Mouse (Mus musculus) CD4-positive, CD25-positive, alpha-beta regulatory T cell, adult 2 months (primary cell): ENCODE measurements around the gene Msmb.
"Not testable (repeated sequence)": the region's sequence is repeated elsewhere in the genome, so short reads cannot be mapped to it uniquely, and the experiment has no call there.

ENCODE experiments used
- DNase-seq: peaks from one replicate; pipeline ENCODE4 v3.0.0-alpha.2; 2012; ENCODE audit warnings: low read depth, low spot score

Msmb gene

DNA sequence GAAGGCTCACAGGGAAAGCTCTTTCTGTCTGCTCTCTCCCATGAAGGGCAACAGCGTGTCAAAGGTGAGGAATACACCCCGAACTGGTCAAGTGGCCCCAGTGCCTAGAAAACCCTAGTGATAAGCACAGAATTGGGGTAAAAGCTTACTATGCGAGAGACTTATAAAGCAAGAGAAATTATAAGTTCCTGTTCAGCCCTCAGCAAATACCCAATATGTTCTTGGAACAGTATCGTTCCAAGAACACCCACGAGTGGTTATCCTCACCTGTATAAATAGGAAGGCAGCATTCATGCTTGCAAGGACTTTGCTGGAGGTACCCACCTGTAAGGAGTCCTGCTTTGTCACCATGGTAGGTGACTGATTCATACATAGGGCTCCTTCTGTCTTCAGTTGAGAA, at the start of gene Msmb:
Gene Msmb, plus strand, starts transcription at position 301 of the 400 bp plus-strand sequence.
- no peak for DNase-seq

DNA sequence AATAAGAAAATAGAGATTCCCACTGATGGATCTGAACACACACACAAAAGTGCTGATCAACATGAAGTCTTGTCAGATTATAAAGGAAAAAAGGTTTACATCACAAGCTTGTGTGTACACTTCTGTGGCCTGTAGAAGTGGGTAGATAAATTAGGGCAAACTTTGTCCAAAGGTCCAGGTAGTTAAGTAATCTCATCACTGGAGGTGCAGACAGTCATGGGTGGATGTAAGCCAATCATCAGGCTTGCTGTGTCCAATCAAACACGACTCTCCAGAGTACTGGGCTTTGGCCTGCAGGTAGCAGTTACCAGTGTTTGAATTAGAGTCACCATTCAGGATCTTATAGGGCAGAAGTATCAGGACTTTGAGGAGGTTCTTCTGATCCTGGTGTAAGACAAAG, 48.8 kb upstream of the Msmb start:
- DNase-seq: no peak

DNA sequence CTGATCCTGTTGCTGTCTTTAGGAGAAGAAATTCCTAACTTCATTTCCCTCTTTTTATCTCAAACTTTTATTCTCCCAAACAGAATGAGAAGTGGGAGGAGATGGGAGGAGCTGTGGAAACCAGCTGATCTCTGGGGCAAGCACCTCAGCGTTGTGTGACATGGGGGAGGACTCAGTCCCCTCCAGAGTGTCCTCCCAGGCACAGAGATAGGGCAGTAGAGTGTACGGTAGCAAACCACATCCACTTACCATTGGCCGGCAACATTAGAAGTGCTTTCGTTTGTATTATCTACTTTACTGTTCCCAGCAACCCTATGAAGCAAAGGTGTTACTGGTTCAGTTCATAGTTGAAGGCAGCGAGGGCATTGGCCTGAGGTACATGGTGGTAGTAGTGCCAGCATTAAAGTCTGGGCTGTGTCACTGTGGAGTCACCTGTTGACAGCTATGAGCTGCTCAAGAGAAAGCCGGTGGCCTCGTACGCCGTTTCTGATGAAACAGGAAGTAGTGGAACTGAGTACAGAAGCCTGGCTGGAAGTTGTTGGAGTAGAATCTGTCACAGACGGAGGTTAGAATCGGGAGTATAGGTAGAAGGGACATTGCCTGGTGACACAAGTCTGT, 48.2 kb upstream of the Msmb start:
- DNase-seq: no peak

DNA sequence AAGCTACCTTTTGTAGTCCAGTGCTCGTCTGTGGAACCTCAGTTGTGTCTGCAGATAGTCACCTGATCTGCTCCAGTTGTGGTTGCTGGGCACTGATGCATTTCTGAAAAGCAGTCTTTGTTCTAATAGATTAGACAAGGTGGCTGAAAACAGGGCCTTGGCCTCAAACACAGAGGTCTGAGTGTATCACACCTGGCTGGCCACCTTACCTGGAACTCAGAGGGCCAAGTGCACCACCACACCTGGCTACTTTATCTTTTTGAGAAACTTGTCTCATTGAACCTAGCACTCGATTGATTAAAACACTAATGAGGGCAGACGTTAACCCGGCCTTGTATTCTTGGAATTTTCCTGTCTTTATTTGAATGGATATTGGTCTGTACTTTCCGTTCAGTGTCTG, 46.2 kb upstream of the Msmb start:
- no peak for DNase-seq

DNA sequence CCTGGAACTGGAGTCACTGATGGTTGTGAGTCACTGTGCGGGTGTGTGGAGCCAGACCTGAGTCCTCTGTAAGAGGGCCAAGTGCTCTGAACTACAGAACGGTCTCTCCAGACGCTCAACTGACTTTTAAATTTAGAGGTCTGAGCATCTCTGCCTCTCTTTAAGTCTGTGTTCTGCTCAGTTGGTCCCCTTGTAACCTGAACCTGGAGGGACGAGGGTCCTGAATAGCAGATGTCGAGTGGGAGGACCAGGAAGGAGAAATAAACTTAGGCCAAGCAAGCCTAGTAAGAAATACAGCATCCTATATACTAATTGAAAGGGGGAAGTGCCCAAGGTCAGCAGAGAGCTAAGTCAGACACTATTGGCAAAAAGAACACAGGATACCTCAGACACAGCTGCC, 45.1 kb upstream of the Msmb start:
- no peak for DNase-seq

DNA sequence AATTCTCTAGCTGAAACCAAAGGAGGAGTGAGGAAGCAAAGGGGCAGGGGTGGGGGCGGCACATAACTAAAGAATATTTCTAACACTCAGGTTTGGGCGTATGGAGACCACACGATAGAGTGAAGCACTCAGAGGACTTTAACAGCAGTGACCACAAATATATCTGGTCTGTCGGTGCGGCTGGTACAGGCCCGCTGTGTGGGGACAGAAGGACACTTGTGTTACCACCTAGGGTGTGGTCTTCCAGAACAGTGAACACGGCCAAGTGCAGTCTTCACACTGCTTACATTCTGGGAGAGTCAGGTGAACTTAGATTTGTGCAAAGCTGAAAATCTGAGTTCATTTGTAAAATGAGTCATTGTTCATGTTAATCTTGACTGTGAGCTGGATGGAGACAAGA, 44.1 kb upstream of the Msmb start:
- no peak for DNase-seq

DNA sequence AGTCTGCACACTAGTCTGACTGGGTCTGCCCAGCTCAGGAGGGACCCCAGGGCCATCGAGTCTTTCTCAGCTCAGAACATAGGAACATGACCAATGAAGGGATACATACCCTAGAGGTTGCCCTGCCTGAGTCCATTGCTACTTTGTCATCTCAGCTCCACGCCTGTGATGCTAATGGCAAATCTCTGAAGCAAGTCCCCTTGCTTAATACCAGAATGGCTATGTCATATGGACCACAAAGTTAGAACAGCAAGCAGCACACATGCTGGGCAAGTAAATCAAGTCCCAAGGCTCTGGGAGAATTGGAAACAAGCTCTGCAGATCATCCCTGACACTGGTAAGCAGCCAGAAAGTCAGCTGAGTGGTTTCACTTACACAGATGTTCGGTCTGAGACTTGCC, 42.9 kb upstream of the Msmb start:
- no peak for DNase-seq

DNA sequence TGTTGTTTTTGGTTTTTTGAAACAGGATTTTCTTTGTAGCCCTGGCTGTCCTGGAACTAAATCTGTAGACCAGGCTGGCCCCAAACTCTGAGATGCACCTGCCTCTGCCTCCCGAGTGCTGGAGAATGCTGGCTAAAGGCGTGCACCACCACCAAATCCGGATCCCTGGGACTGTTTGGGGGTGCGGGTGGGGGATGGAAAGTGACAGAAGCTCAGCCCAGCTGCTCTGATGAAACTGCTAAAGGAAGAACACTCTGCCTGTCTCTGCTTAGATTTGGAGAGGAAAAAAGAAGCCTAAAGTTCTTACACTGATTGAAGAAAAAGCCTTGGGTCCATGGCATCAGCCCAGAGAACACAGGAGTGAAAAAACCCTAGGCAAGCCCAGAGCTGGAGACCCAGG, 38.3 kb upstream of the Msmb start:
- no peak for DNase-seq

DNA sequence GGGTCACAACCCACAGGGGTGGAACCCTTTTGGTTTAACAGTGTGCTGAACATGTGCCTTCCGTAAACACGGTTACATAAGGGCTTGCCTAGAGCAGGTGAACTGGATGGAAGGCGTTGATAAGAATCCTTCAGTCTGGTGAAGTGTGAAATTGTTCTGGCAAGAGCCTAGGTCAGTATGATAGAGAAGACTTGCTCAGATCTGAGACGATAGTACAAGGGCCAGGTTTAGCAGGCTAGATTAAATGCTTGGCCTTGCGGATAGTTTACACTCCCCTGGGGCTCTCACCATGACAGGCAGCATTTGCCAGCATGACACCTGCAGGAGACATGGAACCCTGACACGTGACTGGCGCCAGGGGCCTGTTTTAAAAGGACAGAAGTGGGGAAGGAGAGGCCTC, 36.2 kb upstream of the Msmb start:
- DNase-seq: no peak

DNA sequence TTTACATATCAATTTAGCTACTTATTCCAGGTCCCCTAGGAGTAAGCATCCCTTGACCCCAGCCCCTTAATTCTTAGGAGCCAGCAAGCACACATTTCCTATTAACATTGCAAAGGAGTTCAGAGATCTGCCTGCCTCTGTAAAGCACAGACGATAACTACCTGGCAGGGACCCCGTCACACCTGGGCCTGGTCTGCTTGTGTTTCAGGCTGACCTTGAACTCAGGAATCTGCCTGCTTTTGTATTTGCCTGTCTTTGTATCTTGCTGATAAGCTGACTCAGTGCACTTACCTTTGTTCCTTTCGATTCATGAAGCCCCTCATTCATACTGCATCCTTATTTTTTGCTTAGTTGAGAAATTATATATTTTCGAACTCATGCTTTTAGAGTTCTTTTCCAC, 34.9 kb upstream of the Msmb start:
- DNase-seq: no peak

DNA sequence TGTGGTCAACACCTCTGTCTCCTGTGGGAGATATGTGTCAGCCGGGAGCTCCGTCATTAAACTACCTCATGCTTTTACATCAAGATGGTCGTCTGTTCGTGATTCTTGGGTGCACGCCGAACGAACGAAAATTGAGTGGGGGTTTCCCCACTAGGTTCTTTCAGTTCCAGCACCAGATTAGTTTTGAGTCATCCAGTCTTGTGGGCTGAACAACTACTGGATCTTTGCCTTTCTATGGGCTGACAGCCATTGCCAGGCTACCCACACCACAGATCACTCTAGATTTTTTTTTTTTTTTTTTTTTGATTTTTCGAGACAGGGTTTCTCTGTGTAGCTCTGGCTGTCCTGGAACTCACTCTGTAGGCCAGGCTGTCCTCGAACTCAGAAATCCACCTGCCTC, 29.7 kb upstream of the Msmb start:
- DNase-seq: not testable (repeated sequence)

DNA sequence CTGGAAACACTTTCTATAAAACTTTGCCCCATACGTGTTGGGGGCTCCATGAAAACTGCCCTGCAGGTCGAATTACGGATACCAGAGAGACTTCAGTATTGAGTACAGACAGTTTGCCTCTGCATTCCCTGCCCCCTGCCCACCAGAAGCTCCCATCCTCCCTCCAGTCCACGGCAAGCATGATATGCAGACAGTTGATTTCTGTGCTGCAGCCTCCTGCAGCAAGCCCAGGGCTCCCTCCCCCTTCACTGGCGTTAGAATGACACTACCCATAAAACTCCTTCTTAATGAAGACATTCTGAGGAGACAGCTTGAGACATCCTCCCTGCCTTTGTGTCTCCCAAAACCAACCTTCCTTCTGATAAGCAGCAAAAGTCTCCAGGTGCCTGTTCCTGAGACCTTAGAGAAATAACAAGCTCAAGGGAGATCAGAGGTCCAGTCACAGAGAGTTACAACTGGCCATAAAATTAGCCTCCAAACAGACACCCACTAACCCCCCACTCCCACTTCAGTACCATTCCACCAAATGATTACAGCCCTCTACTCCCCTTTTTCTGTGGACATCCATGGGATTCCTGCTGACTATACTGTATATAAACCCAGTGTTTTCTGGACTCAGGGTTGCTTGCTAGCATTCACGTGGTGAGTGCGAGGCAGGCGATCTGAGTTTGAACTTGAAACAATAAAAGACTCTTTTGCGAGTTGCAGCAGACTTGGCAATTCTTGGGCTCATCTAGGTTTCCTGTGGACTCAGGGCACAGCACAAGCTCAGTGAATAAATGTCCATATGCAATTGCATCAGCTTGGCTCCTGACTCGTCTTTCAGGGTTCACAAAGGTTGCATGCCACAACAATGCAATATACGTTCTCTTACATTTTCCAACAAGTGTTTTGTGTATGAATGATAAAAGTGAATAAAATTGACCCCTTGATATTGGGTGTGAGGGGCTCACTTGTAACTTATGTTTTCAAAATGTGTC, 20.6 kb upstream of the Msmb start:
- no peak for DNase-seq

DNA sequence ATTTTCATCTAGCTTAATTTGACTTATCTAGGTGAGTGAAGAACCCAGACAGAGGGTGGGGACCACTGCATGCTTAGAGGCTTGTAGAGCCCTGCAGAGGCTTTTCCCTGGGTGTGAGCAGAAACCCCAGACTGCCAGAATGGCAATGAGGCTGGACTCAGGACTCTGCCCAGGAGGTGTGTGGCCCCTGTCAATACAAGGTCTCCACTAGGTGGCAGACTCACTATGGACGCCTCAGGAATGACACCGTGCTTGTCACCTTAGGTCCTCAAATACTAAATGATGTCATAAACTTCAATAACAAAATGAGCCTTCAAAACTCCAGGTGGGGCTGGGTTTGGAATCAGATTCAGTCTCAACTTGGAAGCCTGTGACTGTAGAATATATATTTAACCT, 19.9 kb upstream of the Msmb start:
- peak; percentile 67 for DNase-seq

DNA sequence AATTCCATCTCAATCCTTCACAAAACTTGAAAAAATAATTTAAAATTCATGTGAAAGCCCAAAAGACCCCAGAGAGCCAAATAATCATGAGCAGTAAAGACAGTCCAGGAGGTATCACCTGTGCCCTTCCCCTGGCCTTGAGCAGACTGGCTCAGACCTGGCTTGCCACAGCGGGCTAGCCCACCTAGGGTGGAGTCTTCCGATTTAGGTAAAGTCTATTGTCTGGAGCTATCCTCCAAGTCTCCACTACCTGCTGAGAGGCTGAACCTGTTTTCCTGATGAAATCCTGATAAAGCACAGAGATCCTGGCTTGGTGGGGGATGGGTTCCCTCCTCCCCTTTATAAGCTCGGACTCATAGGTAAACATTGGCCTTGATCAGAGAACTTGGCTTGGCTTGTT, 17.6 kb upstream of the Msmb start:
- DNase-seq: no peak

DNA sequence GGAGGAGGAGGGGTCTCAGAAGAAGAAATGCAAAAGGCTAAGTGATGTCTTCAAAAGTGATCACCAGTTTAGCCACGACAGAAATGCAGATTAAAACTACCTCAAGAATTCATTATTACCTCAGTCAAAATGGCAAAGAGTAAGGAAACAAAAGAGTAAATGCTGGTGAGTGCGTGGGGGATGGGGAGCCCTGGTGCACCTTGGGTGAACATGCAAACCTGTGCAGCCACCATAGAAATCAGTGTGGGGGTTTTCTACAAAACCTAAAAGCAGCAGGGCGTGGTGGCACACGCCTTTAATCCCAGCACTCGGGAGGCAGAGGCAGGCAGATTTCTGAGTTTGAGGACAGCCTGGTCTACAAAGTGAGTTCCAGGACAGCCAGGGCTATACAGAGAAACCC, 16.6 kb upstream of the Msmb start:
- DNase-seq: not testable (repeated sequence)

DNA sequence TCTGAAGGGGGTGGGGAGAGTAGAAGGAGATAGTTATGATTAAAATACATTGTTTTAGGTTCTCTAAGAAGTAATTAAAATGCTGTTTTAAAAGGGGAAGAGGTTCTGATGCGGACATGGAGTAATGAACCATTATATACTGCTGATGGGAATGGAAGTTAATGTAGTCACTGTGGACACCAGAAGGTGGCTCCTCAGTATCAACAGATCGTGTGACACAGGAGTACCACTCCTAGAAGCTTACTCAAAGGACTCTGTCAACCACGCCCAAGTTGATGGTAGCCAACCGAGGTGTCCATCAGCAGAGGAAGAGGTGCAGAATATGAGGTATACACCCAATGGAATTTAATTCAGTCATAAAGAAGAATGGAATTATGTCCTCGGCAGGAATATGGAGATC, 13.4 kb upstream of the Msmb start:
- DNase-seq: peak; percentile 8

DNA sequence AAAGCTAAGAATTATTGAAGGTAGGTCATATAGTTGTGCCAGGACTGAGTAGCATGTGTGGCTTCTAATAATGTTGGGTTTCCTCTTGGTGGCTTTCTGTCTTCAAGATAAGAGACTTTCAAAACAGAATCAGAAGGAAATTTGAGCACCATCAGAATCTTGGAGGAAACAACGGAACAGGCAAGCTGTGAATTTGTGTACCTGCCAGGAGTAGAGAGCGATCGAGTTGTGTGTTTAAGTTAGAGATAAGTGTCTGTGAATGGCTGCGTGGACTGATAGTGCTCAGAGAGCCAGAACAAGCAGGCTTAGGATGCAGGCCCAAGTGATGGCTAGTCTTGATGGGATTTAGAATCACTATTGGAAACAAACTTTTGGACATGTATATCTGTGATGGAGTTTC, 10.0 kb upstream of the Msmb start:
- DNase-seq: no peak

DNA sequence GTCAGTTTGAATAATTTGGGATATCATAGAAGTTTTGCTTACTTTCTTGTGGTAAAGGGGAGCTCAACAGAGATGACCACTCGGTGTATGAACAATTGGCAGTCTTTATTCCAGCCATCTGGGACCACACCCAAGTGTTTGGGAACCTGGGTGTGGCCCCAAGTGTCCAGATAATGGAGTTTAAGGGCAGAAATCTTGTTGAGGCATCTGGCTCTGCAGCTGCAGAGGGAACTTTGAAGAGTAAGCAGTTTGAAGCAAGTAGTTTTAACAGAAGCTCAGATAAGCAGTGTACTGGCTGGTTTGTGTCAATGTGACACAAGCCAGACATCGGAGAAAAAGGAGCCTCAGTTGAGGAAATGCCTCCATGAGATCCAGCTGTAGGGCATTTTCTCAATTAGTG, 7.5 kb upstream of the Msmb start:
- DNase-seq: no peak

DNA sequence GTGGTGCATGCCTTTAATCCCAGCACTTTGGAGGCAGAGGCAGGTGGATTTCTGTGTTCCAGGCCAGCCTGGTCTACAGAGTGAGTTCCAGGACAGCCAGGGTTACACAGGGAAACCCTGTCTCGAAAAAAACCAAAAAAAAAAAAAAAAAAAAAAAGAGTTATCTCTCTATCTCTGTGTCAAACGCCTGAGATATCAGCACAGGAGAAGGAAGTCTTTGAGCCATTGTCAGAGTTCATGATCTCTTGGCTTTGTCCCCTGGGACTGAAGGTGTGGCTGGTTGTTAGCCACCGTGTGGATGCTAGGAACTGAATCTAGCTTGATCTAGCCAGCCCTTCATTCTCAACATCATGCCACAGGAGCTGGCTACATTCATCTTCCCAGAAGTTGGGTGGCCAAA, 5.4 kb upstream of the Msmb start:
- not testable (repeated sequence) for DNase-seq

DNA sequence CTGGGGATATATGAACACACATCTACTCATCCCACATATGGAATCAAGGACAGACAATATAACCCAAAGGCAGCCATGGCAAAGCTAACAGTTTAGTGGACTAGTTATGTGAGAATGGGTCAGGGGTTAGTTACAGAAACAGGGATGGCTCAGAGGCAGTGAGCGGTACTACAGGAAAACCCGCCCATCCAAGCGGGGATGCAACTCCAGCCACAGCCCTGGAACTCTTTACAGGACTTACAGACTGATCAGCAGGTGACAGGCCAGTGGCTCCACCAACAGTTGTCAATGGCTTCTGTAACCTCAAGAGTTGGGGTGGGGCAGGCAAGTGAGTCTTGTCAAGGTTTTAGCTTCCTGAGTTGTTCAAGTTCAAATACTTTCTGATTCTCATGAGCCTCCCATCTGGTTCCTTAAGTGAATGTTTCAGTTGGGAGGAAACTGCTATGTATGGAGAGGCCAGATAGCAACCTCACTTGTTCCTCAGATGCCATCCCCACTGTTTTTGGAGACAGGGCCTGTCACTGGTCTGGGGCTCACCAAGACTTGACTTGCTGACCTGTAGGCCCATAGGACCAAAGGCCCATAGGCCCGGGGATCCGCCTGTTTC, 1.4 kb upstream of the Msmb start:
- no peak for DNase-seq

DNA sequence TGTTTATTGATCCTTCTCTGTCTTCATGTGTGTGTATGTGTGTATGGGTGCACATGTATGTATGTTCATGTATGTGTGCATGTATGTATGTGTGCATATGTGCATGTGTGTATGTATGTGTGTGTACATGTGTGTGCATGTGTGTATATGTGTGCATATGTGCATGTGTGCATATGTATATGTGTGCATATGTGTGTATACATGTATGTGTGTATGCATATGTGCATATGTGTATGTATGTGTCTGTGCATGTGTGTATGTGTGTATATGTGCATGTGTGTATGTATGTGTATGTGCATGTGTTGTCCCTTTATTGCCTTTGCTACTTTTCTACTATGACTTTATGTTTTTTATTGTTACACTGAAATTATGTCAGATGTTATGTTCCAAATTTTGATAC, 2.9 kb downstream of the Msmb start:
- no peak for DNase-seq

DNA sequence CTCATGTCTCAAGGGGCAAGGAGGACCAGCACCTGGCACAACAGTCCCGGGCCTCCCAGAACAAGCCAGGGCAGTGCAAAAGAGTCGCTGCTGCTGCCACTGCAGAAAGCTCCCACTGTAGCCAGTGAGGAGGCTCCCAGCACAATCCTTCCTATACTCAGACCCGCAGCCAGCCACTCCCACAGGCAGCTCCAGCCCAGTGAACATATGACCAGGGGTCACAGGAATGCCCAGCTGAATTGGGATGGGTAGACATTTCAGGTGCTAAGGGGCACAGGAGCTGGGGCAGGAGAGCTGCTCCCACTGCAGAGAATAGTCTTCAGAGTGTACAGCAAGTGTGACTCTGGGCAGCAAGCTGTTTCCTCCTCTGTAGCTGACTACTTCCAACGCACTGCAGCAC, 3.6 kb downstream of the Msmb start:
- no peak for DNase-seq
